Mouse (Mus musculus) fibroblast of lung, adult 2 months (primary cell): ENCODE results near the gene Cd180.
"Not testable (repeated sequence)": the region's sequence is repeated elsewhere in the genome, so short reads cannot be mapped to it uniquely, and the experiment has no call there.

ENCODE experiments used
- DNase-seq: peaks from one replicate; pipeline ENCODE4 v3.0.0-alpha.2; 2011; ENCODE audit warnings: low read depth

Gene Cd180

DNA sequence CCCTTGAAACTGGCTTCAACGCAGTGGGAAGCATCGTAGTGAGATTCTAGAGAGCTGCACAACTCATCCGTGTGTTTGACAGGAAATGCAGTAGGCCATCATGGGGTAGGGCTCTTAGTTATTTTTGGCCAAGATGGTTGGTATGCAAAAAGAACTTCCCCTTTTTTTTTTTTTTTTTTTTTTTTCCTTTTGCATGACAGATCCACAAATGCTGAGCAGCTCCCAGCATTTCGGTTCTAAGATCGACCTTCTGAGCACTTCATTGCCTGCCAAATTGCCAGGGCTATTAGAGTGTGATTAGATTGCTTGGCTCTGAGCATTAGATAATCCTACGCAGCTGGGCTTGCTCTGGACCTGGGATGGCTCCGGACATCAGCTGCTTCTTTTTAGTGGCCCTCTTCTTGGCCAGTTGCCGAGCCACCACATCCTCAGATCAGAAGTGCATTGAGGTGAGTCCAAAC, at the start of gene Cd180:
Cd180 (plus strand) TSS at position 218 of the 461 bp plus-strand sequence.
- DNase-seq, result no peak

- DNase-seq, result no peak
Observed at GRCm38 (mm10) chr13:102644344-102644743, 49.0 kb upstream of the Cd180 start.

GRCm38 (mm10) chr13:102644789-102645551, 48.4 kb upstream of the Cd180 start:
- peak; percentile 44 for DNase-seq

DNA sequence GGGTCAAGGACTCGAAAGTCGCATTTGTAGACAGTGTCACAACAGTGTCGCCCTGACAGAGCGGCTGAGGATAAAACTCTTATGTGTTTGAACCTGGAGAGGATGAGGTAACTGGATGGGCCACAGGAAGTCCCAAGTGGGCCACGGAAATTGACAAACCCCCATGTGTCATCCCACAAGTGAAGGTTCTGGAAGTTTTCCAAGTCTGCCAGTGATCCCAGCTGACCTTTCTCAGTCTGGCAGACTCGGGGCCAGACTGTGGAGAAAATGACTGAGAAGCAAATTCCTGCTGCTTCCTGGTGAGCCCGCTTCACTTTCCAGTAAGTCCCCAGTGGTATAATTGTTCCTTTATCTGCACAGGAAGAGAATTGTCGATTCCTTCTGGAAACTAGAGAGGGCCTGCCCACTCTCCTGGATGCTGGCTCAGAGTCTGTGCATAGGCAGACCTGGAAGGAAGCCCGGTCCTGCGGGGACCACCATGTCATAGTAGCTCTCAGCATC, 47.0 kb upstream of the Cd180 start:
- no peak for DNase-seq

DNA sequence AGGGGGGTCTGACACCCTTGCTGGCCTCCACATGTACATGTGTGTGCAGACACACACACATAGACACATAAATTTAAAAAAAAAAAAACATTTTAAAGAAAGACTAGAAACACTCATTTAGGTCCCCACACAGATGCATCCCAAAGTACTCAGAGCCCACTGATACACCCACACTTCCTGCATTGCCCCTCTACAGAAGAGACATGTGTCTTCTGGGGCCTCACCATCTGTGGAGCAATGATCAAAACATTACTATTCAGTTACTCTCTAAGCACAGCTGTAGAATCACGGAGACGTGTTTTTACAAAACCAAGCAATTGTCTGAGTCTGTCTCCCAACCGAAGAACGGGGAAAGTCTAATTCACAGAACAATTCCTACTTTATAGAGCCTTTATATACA, 45.8 kb upstream of the Cd180 start:
- no peak for DNase-seq

DNA sequence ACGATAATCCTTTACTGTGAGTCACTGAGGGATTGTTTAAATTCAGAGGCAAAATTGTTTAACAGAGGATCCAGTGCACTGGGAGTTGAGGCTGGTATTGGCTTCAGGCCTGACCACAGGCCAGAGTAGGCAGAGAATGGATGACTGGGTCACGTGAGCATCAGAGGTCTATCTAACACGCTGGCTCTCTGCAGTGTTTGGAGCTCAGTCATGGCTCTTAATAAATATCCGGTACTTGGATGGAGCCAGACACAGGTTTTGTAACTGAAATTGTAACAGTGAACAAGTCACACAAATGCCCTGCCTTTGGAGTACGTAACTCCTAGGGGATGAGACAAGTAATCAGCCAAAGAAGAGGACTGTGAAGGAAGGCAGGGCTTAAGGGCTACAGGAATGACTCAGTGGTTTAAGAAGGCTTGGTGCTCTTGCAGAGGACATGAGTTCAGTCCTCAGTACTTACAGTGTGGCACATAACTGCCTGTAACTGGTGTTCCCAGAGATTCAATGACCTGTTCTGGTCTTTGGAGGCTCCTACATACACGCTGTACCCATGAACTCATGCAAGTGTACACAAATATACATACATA, 41.0 kb upstream of the Cd180 start:
- peak; percentile 54 for DNase-seq

GRCm38 (mm10) chr13:102655071-102655570, 38.2 kb upstream of the Cd180 start:
- no peak for DNase-seq

DNA sequence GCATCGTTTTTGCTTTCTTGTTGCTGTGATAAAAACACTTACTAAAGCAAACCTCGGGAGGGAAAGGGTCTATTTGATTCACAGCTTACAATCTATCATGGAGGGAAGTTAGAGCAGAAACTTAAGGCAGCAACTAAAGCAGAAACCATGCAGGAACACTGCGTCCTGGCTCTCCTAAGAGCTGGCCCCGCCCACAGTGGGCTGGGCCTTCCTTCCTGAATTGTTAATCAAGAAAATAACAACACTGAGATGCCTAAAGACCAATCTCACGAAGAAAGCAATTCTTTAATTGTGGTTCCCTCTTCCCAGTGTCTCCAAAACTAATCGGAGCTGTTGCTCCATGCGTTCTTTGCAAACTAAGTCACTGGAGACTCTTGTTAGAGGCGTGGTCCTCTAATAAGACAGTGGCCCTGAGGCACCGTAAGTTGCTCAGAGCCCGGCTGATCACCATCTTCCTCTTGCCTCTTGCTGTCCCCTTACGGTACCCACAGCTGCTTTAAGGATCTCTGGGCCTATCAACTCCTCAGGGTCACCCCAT, 37.1 kb upstream of the Cd180 start:
- DNase-seq, result no peak

DNA sequence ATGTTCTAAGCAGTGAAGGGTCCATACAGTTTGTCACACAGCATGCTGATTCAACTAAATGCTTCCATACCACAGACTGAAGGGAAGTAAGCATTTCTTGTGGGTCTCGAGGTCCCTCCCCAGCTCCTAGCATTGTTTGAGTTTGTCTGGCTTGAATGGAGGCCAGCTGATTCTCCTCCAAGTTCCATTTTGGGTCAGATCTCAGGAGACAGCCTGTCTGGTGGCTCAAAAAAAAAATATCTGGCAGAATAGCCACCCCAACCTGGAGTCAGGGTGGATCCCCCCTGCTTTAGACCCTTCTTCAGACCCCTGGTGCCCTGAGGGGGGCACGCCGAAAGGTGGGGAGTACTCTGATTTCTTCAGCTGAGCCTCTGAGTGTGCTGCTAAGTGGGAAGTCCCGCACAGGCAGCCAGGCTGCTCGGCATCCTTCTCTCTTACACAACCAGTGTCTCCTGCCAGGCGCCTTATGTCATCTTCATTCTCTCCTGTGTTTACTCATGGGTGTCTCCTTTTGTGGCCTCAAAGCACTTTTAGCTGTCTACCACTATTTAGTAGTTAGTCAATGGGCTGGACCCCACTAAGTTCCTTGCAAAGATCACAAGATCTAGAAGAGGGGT, 35.0 kb upstream of the Cd180 start:
- peak; percentile 49 for DNase-seq

DNA sequence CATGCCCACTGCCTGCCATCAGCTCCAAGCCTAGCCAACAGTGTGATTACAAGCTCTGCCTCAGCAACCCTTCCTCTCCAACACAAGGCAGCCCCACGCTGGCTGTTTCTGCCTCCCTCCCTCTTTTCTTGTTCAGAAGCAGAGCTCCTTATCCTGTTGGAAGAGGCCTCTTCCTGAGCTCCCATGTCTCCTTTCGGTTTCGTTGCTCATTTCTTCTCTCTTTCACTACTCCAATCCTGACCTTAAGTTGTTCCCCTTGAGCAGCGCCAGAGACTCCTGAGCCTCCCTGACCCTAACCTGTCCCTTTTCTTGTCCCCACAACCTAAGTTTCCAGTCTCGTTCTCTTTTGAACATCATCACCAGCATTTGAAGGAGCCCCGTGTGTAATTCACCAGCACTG, 29.3 kb upstream of the Cd180 start:
- DNase-seq, result no peak

- no peak for DNase-seq
Observed at GRCm38 (mm10) chr13:102664843-102665587, 28.3 kb upstream of the Cd180 start.

GRCm38 (mm10) chr13:102665588-102666232, 27.6 kb upstream of the Cd180 start:
- DNase-seq, result no peak

DNA sequence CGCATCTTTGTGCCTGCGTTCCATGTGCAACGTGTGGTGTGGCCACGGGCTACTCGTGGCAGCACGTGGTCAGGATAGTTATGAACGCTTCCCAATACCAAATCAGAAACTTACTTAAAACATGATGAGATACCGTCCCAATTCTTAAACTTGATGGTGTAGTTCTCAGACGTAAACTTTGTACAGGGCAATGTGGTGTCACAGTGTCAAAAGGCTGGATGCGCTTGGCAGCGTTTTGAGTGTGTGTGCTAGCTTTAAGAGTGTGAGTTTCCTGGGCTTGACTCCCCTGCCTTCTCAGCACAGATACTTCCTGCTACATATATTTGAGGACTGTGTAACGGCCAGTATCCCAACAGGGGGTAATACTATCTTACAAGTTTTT, 27.1 kb upstream of the Cd180 start:
- DNase-seq, result no peak

DNA sequence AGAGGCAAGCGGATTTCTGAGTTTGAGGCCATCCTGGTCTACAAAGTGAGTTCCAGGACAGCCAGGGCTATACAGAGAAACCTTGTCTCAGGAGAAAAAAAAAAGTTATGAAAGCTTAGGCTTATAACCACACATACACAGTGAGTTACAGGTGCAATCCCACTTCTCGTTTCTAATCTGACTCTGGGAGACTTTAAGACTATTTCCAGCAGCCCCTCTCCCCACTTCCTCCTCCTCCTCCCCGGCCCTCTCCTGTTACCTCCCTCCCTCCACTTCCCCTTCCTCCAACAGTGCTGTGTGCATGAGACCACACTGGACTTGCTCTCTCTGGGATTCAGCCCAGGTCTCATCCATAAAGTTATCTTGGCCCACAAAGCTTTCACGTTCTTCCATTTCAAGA, 26.6 kb upstream of the Cd180 start:
- DNase-seq, result no peak

GRCm38 (mm10) chr13:102667401-102667800, 26.0 kb upstream of the Cd180 start:
- DNase-seq, result no peak

GRCm38 (mm10) chr13:102667842-102668241, 25.5 kb upstream of the Cd180 start:
- DNase-seq, result no peak

DNA sequence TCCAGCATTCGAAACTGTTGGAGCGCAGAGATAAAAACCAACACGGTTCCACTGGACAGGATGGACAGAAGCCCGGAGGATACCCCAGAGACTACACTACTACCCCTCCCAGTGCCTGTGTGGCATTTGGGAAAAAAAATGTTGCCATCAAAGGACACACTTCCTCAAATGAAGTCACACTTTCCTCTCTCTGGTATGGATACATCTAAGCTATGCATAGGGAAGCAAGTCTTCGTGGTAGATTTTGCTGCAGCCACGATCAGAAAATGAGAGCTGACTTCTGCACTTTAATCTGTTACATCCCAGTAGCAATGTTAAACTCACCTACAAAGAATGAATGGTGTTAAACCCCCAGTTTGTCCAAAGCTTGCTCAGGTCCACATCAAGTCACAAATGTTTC, 24.4 kb upstream of the Cd180 start:
- no peak for DNase-seq

- no peak for DNase-seq
Observed at GRCm38 (mm10) chr13:102669522-102670256, 23.7 kb upstream of the Cd180 start.

GRCm38 (mm10) chr13:102670503-102670902, 22.9 kb upstream of the Cd180 start:
- DNase-seq, result no peak

DNA sequence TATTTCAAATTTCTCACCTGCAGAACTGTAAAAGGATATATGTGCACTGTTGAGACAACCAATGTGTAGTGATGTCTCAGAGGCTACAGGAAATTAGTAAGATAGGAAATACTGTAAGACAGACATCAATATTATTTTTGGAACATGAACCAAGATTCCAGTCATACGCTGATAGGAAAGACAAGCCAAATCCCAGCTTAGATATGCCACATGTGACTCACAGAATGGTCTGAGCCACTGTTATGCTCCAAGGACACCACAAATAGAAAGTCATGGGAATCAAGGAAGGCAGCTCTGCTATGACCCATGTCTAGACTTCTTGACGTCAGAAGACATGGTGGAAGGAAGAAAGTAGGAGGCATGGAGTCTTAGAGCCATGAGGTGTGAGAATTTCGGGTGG, 19.3 kb upstream of the Cd180 start:
- DNase-seq, result no peak

DNA sequence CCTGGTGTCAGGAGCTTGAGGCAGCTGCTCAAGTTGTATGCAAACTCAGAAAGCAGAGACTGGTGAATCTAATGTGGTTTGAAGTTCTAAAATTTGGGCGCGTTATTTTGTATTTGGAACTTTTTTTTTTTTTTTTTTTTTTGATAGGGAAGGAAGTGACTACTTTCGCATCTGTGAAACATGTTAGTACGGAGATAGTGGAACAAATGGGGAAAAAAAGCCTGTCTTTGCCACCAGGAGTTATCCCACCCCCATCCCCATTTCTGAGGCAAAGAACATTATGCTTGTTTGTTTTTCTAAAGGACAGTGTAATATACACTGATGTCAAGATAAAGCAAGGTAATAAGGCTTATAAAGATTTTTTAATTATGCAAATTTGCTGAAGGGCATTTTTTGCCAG, 15.8 kb upstream of the Cd180 start:
- DNase-seq, result not testable (repeated sequence)
